Mouse (Mus musculus): ENCODE results near the gene Adk.
"Not testable (repeated sequence)": the region's sequence is repeated elsewhere in the genome, so short reads cannot be mapped to it uniquely, and the experiment has no call there.

Gene Adk

DNA sequence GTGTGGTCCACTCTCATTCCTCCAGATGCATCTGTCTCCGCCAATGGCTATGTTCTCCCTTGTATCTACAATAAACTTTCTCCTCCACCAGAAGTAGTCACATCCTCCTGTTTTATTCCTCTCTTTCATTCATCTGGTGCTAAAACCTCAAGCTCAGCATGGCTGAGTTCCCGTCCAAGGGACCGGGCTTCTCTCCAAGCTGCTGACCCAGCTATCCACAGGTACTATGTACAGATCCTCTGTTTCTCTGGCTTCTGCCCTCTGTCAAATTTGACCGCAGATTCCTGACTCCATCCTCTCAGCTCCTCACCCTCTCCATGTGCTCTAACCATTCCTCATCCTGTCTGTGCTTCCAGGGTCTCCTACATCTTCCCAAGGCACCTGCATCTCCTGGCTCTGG lies 406.8 kb downstream of the Adk start:
- peak; percentile 59; the same call in 1 of the 2 replicates for ATAC-seq (ENCODE audit: insufficient number of reproducible peaks, low FRiP score, low TSS enrichment)

DNA sequence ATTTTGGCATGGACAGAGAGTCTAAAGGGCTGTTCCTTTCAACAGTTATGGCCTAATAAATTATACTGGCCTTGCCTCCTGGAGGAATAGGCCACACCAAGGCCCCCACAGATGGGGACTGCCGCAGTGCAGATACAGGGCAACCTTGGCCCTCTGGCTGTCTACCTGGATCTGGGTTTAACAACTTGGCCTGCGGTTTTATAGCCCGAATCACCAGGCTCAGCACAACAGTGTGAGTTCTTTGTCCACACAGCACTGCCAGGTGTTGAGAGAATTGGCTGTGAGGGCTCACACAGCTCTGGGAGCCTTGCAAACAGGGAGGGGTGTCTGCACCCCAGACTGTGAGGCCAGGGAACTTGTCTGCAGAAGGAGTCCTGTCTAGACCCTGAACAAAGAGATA lies 410.0 kb downstream of the Adk start:
- ATAC-seq (ENCODE audit: insufficient number of reproducible peaks, low FRiP score, low TSS enrichment): no peak

DNA sequence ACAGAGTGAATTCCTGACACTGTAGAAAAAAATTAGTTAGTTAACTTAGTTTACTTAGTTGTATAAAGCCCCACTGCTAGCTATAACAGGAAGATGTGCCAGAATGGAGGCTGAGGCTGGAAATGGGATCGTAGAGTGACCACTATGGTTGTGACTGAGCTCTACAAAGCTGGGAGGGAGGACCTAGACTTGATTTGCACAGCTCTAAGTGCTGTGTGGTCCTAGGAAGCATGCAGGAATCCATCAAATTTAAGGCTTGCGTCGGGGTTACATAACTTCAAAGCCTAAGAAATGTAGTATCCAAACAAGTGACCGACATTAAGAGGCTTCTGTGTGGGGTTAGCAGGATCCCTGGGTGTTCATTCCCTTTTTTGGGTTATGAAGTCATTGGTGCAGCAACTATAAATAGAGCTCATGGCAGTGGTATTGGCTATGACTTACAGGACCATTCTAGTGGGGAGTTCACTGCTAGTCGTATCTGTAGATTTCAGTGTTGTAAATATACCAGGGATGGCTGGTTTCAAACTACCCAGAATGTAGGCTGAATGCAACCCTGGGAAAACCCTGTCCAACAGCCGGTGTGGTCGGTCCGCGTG lies 410.8 kb downstream of the Adk start:
- ATAC-seq (ENCODE audit: insufficient number of reproducible peaks, low FRiP score, low TSS enrichment): no peak

DNA sequence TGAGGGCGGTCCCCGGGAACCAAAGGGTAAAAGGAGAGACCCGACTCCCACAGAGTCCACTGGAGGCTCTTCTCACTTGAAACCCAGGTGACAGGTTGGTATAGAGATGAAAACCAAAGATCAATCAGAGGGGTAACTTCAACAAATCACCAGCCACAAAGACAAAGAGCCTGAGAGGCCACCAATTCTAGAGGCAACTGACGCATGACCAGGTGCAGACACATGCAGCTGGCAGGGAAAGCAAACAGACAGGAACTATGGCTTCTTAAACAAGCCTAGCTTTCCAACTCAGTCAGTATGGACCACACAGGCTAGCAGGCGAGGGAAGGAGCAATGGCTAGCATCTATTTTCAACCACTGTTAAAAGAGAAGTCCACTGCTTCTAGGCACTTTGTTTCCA lies 418.0 kb downstream of the Adk start:
- ATAC-seq (ENCODE audit: insufficient number of reproducible peaks, low FRiP score, low TSS enrichment): no peak

DNA sequence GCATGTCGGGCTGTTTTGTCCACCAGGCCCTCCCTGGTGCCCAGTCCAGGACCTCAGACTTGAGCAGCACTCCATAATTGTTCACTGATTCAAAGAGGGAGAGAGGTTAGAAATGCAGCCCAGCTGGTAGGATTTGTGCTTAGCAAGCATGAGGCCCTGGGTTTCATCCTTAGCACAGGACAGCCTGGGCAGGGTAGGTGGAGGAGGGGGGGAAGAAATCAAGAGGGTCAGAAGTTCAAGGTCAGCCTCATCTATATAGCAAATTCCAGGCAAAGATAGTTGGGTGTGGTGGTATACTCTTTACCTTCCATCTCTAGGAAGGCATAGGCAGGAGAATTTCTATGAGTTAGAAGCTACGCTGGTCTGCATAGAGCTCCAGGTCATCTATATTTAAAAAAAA lies 419.6 kb downstream of the Adk start:
- ATAC-seq (ENCODE audit: insufficient number of reproducible peaks, low FRiP score, low TSS enrichment): no peak

DNA sequence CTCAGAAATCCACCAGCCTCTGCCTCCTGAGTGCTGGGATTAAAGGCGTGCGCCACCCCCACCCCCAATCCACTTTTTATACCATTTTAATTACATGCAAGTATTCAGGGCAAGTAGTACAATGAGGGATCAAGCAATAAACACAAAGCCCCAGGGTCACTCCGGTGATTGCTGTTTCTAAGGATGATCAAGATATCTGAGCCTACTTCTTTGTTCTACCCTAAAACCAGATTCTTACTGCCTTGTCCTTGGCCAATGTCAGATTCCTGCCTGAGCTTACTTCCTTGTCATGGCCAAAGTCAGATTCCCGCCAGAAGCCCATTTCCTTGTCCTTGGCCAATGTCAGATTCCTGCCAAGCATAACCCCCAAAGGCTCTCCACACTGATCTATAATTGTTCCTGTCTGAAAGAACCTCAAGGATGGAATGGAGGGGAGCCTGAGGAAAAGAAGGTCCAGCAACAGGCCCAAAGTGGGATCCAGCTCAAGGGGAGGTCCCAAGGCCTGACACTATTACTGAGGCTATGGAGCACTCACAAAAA lies 422.3 kb downstream of the Adk start:
- not testable (repeated sequence) for ATAC-seq (ENCODE audit: insufficient number of reproducible peaks, low FRiP score, low TSS enrichment)

DNA sequence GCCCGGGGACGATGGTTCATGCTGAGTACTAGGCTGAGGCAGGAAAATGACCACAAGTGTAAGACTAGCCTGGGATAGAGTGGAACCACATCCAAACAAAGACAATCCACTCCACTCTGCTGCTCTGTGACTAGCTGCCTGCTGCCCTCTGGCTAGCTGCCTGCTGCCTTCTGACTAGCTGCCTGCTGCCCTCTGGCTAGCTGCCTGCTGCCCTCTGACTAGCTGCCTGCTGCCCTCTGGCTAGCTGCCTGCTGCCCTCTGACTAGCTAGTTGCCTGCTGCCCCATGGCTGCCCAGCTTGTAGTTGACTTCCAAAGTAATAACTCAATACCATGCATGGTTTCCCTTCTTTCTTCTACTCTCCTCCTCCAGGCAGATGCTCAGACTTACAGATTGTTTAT lies 424.8 kb downstream of the Adk start:
- no peak for ATAC-seq (ENCODE audit: insufficient number of reproducible peaks, low FRiP score, low TSS enrichment)

DNA sequence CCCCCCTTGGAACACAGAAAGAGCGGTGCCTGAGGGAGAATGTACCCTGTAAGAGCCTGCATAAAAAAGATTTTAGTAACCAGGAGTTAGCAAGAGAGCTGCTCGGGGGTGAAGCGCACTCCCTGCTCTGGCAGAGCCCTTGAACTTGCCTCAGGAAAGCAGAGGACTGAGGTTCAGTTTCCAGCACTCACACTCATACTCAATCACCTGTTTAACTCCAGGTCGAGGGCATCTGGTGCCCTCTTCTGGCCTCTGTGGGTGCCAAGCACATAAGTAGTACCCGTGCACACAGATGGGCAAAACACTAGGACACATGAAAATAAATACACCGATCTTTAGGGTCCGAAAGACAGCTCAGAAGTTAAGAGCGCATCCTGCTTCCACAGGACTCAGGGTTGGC lies 427.2 kb downstream of the Adk start:
- no peak for ATAC-seq (ENCODE audit: insufficient number of reproducible peaks, low FRiP score, low TSS enrichment)

DNA sequence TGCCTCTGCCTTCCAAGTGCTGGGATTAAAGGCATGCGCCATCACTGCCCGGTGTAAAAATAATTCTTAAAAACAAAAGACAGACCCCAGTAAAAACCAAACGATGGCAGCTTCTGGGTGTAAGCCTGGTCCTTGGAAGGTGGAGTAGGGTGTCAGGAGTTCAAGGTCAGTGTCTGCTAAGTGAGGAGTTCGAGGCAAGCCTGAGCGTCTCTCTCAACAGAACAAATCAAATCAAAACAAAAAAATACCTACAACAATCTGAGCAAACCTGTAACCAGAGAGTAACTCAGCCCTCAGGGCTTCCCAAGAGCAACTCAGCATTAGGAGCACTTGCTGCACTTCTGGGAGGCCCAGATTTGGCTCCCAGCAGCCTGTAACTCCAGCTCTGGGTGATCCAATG lies 427.8 kb downstream of the Adk start:
- no peak for ATAC-seq (ENCODE audit: insufficient number of reproducible peaks, low FRiP score, low TSS enrichment)

DNA sequence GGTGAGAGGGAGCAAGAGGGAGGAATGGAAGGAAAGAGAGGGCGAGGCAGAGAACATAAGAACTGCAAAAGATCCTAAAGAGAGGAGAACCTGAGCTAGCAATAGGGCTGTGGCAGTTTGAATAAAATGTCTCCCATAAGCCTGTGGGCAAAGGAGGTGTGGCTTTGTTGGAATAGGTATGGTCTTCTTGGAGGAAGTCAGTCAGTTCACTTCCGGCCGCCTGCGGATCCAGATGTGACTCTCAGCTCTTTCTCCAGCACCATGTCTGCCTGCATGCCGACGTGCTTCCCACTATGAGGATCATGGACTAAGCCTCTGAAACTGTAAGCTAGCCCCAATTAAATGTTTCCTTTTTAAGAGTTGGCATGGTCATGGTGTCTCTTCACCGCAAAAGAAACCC lies 428.9 kb downstream of the Adk start, which contains the start of gene Kat6b:
Gene Kat6b, plus strand, starts transcription at position 204 of the 400 bp plus-strand sequence.
- ATAC-seq (ENCODE audit: insufficient number of reproducible peaks, low FRiP score, low TSS enrichment): no peak

DNA sequence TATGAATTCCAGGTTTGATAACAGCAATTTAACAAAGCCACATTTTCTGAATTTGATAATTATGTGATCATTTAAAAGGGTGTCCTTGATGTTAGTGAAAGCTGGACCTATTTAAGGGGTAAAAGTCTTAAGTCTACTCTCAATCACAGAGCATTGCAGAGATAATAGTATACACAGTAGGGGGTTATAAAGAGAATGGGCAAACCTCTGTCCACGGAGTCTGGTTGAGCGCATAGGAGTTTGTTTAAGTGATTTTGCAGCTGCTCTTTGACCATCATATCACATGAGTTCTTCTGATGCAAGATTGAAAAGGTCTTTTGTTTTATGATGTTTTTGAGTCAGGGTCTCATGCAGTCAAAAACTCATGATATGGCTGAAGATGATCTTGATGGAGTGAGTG lies 431.8 kb downstream of the Adk start:
- ATAC-seq (ENCODE audit: insufficient number of reproducible peaks, low FRiP score, low TSS enrichment): no peak

DNA sequence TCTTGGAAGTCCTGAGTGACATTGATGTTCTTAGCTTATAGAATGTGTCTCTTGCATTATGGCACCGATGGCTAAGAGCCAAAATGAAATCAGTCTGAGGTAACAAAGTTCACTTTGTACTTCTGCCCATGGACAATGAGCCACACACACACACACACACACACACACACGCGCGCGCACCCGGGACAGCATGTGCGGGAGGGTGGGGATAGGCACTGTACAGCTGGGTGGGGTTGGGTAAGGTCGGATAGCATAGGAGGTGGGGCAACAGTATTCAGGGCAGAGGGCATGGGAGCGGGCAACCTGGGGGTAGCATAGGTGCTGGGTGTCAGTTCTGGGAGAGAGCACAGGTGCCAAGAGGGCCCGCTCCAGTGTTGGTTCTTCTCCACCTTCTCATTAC lies 432.3 kb downstream of the Adk start:
- ATAC-seq (ENCODE audit: insufficient number of reproducible peaks, low FRiP score, low TSS enrichment): no peak

DNA sequence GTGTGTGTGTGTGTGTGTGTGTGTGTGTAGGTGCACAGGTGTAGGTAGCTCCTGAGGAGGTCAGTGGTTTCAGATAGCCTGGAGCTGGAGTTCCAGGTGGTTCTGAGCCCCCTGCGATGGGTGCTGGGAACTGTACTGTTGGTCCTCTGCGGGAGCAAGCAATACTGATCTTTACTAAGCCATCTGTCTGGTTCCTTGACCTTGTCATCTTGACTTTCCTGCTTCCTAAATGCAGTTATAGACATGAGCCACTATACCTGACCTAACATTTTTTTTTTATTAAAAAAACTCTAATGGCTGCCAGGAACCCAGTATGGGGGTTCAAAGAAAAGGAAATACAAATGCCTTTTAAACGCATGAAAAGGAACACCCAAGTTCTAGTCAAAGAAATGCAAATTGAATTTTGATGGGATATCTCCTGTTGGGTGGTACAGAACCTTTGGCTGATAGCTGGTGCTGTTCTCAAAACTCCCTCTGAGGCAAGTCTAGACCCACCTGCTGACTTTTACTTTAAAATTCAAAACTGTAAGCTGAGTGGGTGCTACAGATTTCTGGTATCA lies 433.7 kb downstream of the Adk start:
- no peak for ATAC-seq (ENCODE audit: insufficient number of reproducible peaks, low FRiP score, low TSS enrichment)

DNA sequence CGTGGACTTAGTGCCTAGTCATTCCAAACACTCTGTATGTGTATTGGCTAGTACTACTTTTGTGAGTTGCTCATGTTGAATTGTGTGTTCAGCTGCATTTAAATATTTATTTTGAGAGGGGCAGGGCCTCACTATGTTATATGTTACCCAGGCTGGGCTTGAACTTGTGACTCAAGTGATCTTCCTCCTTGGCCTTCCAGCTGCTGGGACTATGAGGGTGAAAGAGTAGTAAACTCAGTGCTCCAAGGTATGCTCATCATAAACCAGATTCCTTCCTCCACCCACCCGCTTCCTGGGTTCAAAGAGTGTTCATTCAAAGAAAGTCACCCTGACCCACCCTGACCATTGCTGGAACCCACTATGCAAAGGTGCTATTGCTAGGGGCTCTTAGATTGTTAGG lies 434.8 kb downstream of the Adk start:
- not testable (repeated sequence) for ATAC-seq (ENCODE audit: insufficient number of reproducible peaks, low FRiP score, low TSS enrichment)

DNA sequence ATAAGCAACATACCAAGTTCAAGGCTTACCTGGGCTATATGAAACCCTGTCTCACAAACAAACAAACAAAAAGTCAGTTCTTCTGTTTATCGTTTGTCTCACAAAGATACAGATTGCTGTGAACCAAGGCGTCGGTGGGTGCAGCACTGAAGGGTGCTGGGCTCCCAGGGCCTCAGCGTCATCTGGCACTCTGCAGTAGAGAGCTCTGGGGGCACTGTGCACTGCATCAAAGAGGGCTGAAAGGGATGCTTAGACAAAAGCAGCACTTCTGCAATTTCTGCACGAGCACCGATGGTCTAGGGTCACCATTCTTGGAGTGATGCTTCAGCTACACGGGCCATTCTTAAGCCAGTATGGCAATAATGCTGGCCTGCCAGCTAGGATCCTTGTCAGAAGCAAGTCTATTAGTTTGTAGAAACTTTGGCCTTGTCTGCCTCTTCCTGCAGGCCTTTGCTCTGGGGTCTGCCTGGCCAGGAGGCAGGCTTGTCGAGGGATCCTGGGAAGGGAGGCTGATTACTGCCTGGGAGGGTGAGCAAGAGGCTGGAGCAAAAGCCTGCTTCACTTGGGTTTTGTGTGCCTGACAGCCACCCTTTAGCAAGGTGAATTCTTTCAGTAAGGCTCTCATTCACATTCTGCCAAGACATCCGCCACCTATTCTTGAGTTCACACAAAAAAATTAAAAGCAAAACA lies 436.2 kb downstream of the Adk start:
- not testable (repeated sequence) for ATAC-seq (ENCODE audit: insufficient number of reproducible peaks, low FRiP score, low TSS enrichment)

DNA sequence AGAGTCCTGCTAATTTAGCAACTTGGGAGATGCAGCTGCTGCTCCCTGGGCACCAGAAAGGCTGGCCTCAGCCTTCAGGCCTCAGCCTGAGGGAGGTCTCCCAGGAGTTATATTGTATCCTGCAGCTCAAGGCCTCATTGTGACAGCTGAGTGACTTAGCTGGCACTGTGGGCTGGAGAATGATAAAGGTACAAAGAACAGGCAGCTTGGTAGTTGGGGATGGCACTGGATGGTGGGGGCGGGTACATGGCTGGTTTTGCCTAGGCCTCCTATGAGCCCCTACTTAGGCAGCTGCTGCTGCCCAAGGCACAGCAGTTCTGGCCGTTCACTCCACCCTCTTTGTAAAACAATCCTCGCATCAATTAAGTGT lies 436.7 kb downstream of the Adk start:
- no peak for ATAC-seq (ENCODE audit: insufficient number of reproducible peaks, low FRiP score, low TSS enrichment)

DNA sequence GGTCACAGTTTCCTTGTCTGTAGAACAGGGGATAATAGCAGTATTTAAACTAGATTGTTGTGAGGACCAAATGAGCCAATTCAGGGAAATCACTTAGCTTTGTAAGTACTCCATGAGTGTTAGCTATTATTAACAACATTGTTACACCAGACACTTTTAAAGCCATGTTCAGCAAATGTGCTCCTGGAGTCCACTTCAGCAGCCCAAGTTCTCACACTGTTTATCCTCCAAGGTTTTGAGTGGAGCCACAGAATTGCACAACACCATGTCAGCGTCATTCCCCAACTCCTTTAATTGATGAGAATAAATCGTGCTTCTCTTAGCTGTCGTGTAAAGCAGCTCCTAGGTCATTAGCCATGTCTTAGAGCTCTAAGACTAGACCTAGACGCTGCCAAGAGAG lies 437.8 kb downstream of the Adk start:
- no peak for ATAC-seq (ENCODE audit: insufficient number of reproducible peaks, low FRiP score, low TSS enrichment)
